Mouse (Mus musculus) layer of hippocampus, adult 18-20 months (tissue): ENCODE results near the gene Ttc28. TPM values are rescaled to one million over a fixed set of nuclear protein-coding genes. Genes with fewer than 3 reads are reported as not detected.

Experiments used
- DNase-seq, 2 experiments: peaks; one replicate each; pipeline ENCODE4 v3.0.0; 2022; ENCODE audit warnings: low spot score in 2 of 2
- total RNA-seq, 2 experiments: library from RNA; stranded (reverse); gene quantifications; 2 replicates each; pipeline ENCODE4 v1.2.3; 2021

Gene Ttc28
- total RNA-seq, 2 experiments from 2014 or later, result 7.6 to 7.8 TPM

DNA sequence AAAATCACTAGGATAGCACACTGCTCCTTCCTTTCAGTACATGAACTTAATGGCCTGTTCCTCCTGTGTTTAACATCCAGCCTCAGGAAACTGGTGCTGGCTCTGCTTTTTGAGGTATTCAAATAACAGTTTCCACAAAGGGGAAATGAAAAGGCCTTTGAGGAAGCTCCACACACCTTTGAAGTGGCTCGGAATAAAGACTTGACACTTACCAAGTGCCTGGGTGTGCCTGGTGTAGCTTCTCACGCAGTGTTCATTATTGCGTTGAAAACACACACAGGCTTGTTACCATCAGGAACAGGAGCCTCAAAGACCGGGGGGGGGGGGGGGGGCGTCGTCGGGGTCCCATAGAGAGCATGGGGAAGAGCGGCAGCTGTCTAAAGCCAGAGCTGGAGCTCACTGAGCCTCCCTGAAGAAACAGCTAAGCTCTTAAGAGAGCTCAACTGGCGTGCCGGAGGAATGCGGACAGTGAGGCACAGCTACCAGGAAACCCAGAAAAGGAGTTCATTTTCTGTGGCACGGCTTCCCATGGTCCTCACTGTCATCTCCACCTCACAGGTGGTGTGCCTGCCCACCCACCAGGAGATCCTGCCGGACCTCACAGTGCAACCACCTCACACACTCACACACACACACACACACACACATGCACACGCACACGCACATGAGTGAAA is 320.7 kb downstream of the Ttc28 start:
- DNase-seq, result no peak

DNA sequence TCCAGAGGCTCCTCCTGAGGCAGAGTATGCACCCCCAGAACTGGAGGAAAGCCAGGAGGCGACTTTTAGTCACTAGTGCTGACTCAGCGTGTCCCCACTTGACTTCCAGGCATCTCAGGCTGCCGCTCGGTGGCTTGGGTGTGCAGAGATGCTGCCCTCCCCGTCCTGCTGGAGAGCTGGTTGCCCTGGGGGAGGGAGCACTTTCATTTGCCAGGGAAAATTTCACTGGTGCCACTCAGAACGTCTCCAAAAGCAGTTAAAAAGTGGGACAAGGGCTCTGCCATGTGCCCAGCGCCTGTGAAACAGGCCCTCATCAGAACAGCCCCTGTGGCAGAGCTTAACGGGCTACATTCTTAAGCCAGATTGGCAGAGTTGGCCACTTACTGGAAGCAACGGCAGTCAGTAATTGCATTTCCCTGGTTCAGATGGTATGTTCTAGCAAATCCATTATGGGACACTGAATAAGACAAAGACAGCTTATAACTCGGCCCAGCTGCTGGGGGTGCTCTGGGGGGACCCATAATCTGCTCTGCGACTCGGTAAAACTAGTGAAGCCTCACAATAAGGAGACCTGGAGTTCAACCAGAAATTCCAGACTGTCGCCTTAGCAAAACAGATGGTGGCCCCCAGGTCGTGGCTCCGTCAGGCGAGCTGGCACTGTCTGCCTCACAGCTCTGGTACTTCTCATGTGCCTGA is 321.5 kb downstream of the Ttc28 start:
- peak; percentile 20 to 42 for DNase-seq

DNA sequence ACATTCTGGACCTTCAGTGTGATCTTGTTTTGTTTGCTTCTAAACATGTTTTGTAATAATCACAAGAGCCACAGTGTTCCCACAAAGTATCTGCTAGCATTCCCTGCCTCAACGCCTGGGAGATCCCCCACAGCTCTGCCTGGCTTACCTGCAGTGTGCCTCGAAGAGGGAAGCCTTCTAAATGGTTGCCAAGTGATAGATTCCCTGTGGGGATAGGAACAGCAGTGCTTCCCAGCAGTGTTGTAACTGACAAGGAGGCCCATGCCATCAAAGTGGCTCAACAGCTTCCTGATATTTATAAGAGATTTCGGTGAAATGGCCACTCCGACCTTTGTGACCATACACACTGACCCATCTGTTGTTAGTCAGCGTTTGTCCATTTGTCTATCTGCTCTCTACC is 324.6 kb downstream of the Ttc28 start:
- DNase-seq, result no peak

DNA sequence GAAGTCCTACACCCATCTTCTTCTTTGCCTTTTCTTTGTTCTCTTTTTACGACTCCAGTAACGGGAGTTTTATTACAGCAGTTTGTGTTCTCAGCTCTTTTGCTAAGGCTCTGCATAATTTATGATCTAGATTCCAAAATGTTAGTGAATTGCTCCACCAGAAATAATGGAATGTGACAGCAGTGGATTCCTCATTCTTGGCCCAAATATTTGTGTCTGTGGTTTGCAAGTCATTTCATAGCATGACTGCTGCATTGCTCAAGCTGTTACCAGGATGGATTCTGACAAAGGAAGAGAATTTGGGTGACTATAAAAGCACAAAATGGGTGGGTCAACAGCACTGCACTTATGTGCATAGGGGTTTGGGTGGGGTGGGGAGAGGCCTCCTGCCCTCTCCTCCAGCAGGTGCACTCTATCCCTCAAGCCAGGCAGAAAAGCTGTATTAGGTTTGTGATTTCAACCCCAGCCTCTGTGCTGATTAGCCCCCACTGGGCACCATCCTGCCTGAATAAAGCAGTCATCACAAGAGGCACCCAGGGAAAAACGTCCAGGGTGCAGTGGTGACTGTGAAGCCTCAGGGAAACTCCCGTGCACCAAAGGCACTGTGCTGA is 325.5 kb downstream of the Ttc28 start:
- DNase-seq, result peak in 1 of 2 experiments; percentile 42

DNA sequence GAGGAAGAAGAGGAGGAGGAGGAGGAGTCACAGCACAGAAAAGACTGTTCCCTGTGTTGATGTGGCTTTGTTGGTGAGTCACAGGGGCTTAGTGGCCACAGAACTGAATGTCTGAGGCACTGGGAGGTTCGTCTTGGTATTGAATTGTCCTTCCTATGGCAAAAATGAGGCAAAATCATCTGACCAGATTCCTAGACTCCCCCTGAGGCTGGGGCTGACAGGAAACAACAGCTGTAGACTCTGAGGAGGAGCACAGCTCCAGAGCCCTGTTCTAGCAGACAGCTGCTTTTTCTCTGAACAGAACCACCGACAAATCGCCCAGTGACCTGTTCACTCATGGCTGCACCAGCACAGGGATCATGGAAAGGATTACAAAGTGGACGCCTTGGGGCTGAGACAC is 326.2 kb downstream of the Ttc28 start:
- DNase-seq, result no peak

DNA sequence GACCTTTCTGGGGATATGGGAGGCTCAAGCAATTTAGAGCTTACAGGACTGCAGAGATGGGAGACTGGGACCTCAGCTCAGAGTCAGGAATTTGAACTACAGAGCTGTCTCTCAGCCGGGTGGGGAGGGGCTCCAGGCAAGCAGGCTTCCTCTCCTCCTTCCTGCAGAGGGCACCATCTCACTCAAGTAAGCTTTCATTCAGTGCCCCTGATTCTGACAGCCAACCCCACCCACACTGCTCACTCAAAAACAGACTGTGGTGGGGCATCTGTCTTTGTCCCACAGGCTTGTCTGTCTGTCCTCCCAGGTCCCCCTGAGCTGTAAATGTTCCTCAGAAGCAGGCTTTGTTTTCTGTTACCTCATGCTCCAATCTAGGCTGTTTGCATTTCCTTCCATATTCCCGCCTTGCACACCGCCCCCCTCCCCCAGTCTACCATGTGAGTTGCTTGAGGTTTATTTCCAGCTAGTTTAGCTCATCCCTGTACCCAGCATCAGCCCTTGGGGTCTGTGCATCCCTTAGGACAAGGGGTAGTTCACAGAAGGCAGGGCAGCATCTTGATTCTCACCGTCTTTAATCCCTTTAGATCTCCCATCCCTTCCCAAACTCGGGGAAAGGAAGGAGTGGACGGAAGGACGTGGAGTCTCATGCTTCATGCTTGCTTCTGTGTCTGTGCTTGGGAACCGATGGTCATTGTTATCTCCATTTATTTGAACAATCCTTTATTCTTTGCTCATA is 328.5 kb downstream of the Ttc28 start:
- DNase-seq, result peak in 1 of 2 experiments; percentile 36

DNA sequence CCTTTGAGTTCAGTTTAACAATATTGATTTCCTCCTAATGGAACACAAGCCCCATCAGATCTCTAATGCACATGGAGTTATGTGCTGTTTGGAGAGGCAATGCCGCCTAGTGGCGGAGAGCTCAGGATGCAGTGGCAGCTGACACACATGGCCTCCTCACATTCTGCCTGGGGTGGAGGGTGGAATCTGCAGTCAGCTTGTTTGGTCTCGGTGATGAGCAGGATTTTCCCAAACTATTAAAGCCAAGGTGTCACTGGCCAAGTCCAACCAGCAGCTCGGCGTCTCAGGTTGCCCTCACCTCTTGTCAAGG is 329.0 kb downstream of the Ttc28 start:
- peak in 1 of 2 experiments; percentile 81 for DNase-seq

DNA sequence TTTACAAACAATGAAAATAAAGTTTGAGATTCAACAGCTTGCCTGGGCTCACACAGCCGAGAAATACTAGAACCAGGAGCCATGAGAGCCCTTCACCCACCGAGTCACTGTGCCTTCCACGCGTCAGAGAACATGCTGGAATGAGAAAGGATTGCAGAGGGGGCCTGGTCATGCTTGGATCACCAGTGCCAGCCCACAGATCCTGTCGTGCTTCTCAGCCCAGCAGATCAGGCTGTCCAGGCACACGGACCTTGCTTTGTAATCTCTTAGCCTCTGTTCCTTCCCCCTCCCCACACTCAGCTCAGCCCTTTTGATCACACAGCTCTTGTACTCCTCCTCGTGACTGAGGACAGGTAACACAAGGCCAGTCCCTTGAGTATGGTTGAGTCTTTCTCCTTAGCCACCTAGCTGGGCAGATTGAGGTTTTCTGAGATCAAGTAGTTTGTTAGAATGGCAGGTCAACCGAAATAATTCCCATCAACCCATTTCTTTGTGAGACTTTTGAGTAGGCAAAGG is 334.4 kb downstream of the Ttc28 start:
- DNase-seq, result no peak

DNA sequence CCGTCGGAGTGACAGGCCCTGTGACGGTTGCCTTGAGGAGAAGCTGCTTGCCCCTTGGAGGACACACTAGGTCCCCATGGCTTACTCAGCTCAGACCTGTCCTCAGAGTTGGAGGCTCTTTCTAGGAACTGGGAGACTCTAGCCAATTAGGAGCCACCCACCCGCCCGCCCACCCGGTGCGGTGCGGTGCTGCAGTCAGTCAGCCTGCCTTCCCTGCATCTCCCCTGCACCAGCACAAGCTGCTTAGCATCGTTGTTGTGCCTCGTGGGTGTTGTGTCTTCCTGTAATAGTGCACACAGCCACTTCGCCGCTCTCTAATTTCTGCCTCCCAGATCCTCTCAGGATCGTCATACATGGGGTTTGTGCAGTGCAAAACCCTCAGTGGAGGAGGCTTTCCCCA is 335.3 kb downstream of the Ttc28 start:
- DNase-seq, result peak in 1 of 2 experiments; percentile 52

DNA sequence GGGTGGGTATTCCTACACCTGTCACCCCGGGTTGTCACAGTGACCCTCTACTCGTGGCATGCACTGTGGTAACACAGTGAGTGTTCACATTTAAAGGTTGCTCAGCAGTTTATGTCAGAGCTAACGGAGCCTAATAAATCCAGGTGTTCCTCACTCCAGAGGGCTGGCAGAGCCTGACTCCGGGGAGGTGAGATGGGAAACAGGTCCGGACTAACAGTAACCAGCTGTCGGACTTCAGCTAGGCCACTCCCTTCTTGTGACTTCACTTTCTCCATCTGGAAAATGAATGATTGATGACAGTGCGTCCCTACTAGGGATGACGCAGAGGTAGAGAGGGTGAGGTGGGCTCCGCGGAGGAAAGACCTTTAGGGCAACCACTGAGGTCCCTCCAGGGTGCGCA is 336.1 kb downstream of the Ttc28 start:
- DNase-seq, result no peak

DNA sequence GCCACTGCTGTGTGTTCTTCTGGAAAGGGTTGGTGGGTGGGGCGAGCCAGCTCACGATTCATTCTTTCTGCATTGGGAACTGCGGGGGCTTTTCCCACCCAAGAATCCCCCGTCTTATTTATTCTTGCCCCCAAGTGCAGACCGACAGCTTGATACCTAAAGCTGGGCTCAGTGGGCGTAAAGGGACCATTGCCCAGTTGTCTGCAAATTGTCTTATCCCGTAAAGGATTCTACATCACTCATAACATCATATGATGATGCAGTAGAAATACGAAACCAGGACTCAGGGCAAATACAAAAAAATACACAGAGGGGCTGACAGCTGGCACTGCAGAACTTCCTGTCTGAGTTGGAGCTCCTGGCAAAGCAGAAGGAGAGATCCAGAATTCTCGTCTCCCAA is 336.6 kb downstream of the Ttc28 start:
- DNase-seq, result no peak

DNA sequence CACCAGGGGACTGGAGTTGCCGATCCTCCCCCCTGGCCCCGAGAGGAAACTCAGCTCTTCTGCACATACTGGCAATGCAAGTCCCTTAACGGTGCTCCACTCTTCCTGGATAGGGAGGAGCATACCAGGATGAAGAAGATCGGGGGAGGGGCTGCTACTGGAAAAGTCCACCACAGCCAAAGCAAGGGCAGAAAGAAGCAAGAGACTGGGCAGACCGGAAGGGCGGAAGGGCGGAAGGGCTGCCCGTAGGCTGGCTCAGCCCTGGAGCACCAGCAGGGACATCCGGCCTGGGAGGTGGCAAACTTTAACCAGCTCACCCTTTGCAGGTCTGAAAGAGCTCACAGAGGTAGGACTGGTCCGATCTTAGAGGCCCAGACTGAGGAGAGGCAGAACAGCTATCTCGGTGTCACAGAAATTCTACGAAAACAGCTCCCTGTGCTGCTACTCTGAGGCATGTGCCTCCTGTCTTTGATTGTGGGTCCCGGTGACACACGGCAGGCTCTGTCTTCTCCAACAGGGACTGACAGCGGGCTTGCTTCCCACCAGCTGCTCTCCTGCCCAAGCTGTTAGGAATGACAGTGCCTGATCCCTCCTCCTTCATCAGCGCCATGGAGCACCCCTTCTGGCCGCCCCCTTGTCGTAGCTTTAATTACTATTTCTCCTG is 338.0 kb downstream of the Ttc28 start:
- DNase-seq, result no peak

DNA sequence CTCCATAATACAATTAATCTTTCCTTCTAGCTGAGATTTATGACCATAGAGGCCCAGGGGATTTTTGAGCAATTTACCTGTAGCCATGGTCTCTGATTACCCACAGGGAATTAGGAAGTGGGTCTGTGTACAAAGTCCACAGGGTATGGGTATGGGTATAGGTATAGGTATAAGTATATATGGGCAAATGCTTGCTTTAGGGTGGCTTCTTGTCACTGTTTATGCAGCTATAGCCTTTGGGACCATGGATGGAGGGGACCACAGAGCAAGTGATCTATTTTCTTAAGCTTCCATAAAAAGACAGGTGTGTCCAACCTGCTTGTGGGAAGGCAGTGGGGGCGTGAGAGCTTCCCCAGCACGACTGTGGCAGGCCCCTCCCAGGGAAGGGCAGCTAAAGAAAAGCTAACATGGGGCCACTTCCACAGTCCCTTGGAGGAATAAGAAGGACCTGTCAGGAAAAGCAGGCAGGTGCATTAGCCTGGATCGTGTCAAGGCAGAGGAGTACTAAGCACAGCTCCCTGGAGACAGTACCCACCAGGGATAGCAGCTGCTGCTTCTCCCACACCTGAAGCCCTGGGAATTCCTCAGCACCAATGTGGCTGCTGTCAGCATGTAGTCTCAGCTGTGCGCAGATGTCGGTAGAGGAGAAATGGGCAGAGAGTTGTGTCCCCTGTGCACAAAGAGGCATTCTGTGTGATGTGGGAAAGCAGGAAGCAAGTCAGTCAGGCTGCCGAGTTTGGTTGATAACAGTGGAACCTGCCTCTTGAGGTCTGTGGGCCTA is 338.7 kb downstream of the Ttc28 start:
- DNase-seq, result no peak

DNA sequence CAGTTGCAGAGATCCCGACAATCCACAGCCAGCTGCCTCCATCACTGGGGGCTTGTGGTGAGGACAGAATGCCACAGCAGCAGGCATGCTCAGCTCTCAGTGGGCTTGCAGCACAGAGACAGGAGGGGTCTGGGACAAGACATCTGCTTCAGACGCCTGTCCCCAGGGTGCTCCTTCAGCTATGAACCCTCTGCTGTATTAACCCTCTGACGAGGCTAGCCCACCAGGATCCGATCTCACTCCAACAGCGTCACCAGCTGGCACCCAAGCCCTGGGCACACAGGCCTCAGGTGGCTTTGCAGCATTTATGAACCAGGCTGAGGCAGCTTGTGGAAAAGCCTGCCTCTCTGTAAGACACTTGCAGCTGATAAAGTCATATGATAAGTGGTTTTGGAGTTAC is 339.4 kb downstream of the Ttc28 start:
- no peak for DNase-seq

DNA sequence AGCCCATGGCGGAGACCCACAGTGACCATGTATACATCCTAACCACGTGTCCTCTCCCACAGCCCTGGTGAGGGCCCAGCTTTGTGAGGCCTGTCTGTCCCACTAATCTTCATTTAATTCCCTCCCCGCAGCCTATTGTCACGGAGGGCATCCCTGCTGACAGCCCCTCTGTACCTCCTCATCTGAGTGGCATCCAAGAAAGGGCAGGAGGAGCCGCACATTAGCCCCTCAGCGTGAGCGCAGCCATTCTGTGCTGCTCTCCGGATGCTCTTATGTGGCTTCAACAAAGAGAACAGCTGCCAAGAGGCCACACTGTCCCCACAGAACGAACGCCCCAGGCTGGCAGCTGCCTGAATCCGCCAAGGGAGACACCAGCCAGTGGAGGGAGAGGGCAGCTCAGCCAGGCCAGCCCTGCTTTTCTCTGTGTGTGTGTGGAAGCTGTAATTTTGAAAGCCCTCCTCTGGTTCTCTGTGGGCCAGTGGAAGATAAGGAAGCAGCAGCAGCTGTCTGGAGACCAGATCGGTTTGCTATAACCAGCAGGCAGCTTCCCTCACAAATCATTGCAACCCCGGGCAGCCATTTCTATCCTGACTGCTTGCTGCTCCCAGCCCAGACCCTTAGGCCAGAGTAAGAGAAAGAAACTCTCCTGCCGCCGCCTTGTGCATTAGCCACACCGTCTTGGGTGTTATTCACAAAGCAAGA is 341.2 kb downstream of the Ttc28 start:
- DNase-seq, result no peak

DNA sequence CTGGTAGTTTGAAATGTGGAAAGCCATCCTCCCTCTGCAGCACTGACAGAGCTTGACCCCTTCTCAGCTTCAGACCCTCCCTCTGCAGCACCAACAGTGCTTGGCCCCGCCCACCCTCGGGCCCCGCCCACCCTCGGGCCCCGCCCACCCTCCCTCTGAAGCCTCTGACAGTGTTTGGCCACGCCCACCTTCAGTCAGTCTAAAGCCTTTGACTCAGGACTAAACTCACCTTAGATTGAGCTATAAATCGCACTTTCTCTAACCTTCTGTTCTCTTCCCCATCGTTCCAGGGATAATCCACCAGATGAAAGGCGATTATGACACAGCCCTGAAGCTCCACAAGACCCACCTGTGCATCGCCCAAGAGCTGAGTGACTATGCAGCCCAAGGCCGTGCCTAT is 343.2 kb downstream of the Ttc28 start:
- no peak for DNase-seq

DNA sequence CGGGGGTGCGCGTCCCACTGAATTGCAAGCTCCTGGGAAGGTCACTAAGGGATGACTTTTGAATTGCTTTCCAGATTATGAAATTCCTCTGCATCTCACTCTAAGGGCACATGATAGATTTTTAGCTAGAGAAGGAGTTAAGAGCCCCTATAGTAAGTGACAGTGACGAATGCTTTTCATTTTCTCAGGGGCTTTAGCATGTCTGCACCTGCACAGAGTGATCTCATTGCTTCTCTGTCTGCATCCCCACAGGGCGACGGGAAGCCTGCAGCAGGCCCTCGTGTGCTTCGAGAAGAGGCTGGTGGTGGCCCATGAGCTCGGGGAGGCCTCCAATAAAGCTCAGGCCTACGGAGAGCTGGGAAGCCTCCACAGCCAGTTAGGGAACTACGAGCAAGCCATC is 345.7 kb downstream of the Ttc28 start:
- DNase-seq, result no peak

DNA sequence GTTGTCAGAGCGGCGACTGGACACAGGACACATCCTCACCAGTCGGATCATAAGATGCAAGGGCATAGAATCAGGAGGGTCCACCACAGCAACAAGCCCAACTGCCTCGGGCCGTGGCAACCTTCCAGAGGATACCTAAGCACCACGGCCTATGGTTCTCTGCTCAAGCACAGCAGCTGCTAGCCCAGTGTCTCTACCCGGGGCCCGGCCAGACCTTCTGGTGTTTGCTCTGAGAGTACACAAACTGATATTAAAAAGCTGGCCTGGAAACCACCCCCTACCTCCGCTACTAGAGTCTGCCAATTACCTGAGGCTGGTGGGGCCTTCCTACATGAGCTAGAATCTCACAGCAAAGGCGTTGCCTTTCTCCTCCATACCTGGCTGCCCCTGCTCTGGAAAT is 346.9 kb downstream of the Ttc28 start:
- DNase-seq, result no peak

DNA sequence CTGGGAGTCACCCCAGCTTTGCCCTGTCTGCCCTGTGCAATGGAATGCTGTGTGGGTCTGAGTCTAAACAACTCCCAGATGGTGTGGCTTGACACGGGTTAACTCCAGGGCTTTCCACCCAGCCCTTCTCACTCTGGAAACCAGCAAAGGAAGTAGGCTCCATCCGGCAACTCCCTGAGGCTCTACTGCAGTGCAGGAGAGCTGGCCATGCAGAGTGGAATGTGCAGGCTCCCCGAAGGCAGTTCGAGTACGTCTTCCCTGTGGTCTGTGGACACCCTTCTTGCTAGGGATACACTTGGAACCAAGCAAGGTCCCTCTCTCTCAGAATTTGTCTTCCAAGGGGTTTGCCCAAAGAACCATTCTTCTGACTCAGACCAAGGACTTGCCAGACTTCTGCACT is 348.2 kb downstream of the Ttc28 start:
- no peak for DNase-seq
